13 mouse cellular contexts compared by ENCODE assay signal in genomic region chr6:144480648-144481528, GRCm38 (mm10).
A peak's percentile ranks its signal among the peaks of the same experiment; 100 is the strongest.
DNase-seq lines count a peak whose midpoint lies in the region; ATAC-seq and TF ChIP-seq lines count a peak whose summit lies in the region.
"Had no signal": no experiment of that assay in that cellular context is flagged by ENCODE, and none has a peak within 500 bp of the region (broad histone marks: within the 10 kb centered on the region; RNA-seq: fewer than 3 reads in every experiment).

No protein-coding gene starts in this region.

- ATAC-seq in embryonic facial prominence, embryonic 12.5 days (ENCODE audit: insufficient number of reproducible peaks, insufficient read depth, low FRiP score, low TSS enrichment): peak; percentile 80; the same call in 1 of the 2 replicates
- peak; percentile 92 for ATAC-seq in hindbrain, embryonic 13.5 days (ENCODE audit: low FRiP score)
- ATAC-seq in midbrain, embryonic 16.5 days: peak; percentile 75
- ATAC-seq in CD4-positive, CD25-positive, alpha-beta regulatory T cell, adult 4 months: no peak

- no peaks in the 10 kb centered on the region for H3K9me3 ChIP-seq in embryonic facial prominence, embryonic 12.5 days
- 0 out of 2 replicates have a peak, but pooled peaks cover 4% of the 10 kb centered on the region for H3K9me3 ChIP-seq in hindbrain, embryonic 13.5 days
- no peaks in the 10 kb centered on the region for H3K9me3 ChIP-seq in midbrain, embryonic 16.5 days (replicated peaks; ENCODE audit: control insufficient read depth, low read length, poor library complexity, severe bottlenecking)
- H3K9me3 ChIP-seq: embryonic facial prominence, embryonic 15.5 days had no signal

- no peak overlapping the region for H3K4me3 ChIP-seq in embryonic facial prominence, embryonic 12.5 days
- no peak overlapping the region for H3K4me3 ChIP-seq in hindbrain, embryonic 13.5 days
- no peak overlapping the region for H3K4me3 ChIP-seq in midbrain, embryonic 16.5 days (ENCODE audit: low read depth, low read length)
- H3K4me3 ChIP-seq: embryonic facial prominence, embryonic 15.5 days; gastrocnemius, adult 2 months had no signal

- H3K27me3 ChIP-seq in embryonic facial prominence, embryonic 12.5 days: no peaks in the 10 kb centered on the region
- H3K27me3 ChIP-seq in hindbrain, embryonic 13.5 days: peaks cover 17% of the 10 kb centered on the region
- H3K27me3 ChIP-seq in midbrain, embryonic 16.5 days (ENCODE audit: control insufficient read depth, insufficient read depth, low read depth, low read length): no peaks in the 10 kb centered on the region; the same call in 1 of the 2 replicates
- H3K27me3 ChIP-seq: embryonic facial prominence, embryonic 15.5 days had no signal

- DNase-seq in brain, embryonic 14.5 days (ENCODE audit: low read depth): peak; percentile 94
- no peak for DNase-seq in left cerebral cortex, postnatal 14 days (ENCODE audit: low spot score in 2 of 2)
- DNase-seq in adrenal gland, adult (ENCODE audit: inconsistent age in 2 of 2, low spot score in 1 of 2): no peak
- no peak for DNase-seq in spleen, postnatal 4 days (ENCODE audit: low spot score in 2 of 2)
- DNase-seq: gastrocnemius, adult 2 months; kidney, postnatal 25 days; lung, adult 18-20 months; right cerebral cortex, postnatal 25 days had no signal

- TF ChIP-seq CTCF in brain, embryonic 14.5 days (IDR thresholded peaks at IDR 0.05; ENCODE audit: borderline replicate concordance, extremely low read depth, insufficient read depth, insufficient read length): no peak

- no peaks in the 10 kb centered on the region for H3K36me3 ChIP-seq in embryonic facial prominence, embryonic 12.5 days
- no peaks in the 10 kb centered on the region for H3K36me3 ChIP-seq in hindbrain, embryonic 13.5 days
- H3K36me3 ChIP-seq in midbrain, embryonic 16.5 days (ENCODE audit: control insufficient read depth, insufficient read depth, low read length): no peaks in the 10 kb centered on the region
- H3K36me3 ChIP-seq: embryonic facial prominence, embryonic 15.5 days had no signal

- TF ChIP-seq POLR2A in brain, embryonic 14.5 days (IDR thresholded peaks at IDR 0.05; ENCODE audit: borderline replicate concordance, extremely low read depth, insufficient read depth, insufficient read length, poor library complexity, severe bottlenecking): no peak

- intact Hi-C loops in left cerebral cortex, postnatal 14 days (cut with DNase I): no loop called here

- no peak overlapping the region for H3K9ac ChIP-seq in embryonic facial prominence, embryonic 12.5 days
- no peak overlapping the region for H3K9ac ChIP-seq in hindbrain, embryonic 13.5 days
- H3K9ac ChIP-seq in midbrain, embryonic 16.5 days (ENCODE audit: low read depth, low read length): no peak overlapping the region
- H3K9ac ChIP-seq: embryonic facial prominence, embryonic 15.5 days had no signal

- H3K4me1 ChIP-seq in embryonic facial prominence, embryonic 12.5 days: peaks cover 3% of the 10 kb centered on the region; the same call in 1 of the 2 replicates
- peaks cover 16% of the 10 kb centered on the region for H3K4me1 ChIP-seq in hindbrain, embryonic 13.5 days (replicated peaks)
- peaks cover 16% of the 10 kb centered on the region for H3K4me1 ChIP-seq in midbrain, embryonic 16.5 days (ENCODE audit: control insufficient read depth, insufficient read depth, low read length)
- H3K4me1 ChIP-seq: embryonic facial prominence, embryonic 15.5 days had no signal

- no peak overlapping the region for H3K4me2 ChIP-seq in embryonic facial prominence, embryonic 12.5 days (replicated peaks)
- no peak overlapping the region for H3K4me2 ChIP-seq in hindbrain, embryonic 13.5 days
- H3K4me2 ChIP-seq in midbrain, embryonic 16.5 days (ENCODE audit: low read length): no peak overlapping the region
- H3K4me2 ChIP-seq: embryonic facial prominence, embryonic 15.5 days had no signal

- 15% methylated on average over 5 of the region's 5 CpGs for WGBS in embryonic facial prominence, embryonic 12.5 days
- WGBS in hindbrain, embryonic 13.5 days: 6% methylated on average over 5 of the region's 5 CpGs
- 6% methylated on average over 5 of the region's 5 CpGs for WGBS in midbrain, embryonic 16.5 days

- no peak overlapping the region for H3K27ac ChIP-seq in embryonic facial prominence, embryonic 12.5 days
- 0 out of 2 replicates have a peak overlapping the region, but pooled peaks have one; percentile 40 for H3K27ac ChIP-seq in hindbrain, embryonic 13.5 days
- 0 out of 2 replicates have a peak overlapping the region, but pooled peaks have one; percentile 32 for H3K27ac ChIP-seq in midbrain, embryonic 16.5 days (ENCODE audit: low read length)
- H3K27ac ChIP-seq: embryonic facial prominence, embryonic 15.5 days; gastrocnemius, adult 2 months had no signal
